Comparison of ENCODE assay signal across 17 mouse cellular contexts in the genomic region with DNA sequence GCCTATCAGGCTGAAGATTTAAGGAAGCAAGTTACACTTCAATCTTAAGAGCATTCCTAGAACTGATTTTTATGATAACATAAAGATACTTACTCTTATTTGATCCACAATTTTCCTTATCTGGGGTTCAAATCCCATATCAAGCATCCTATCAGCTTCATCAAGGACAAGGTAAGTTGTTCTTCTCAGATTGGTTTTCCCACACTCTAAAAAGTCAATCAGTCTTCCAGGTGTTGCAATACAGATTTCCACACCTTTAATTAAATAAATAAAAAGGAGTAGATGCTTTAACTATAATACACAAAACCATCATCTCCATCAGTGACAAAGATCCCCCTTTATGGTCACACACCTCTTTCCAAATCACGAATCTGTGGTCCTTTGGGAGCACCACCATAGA. TPM values are rescaled to one million over a fixed set of nuclear protein-coding genes. Genes with fewer than 3 reads are reported as not detected.
A peak's percentile ranks its signal among the peaks of the same experiment; 100 is the strongest.
DNase-seq lines count a peak whose midpoint lies in the region; ATAC-seq lines count a peak whose summit lies in the region.
"Had no signal": no experiment of that assay in that cellular context is flagged by ENCODE, and none has a peak within 500 bp of the region (broad histone marks: within the 10 kb centered on the region; RNA-seq: fewer than 3 reads in every experiment).

No protein-coding gene starts in this region.

- H3K36me3 ChIP-seq in heart, embryonic 14.5 days (ENCODE audit: control insufficient read depth, insufficient read depth, low read length): peaks cover 74% of the 10 kb centered on the region
- H3K36me3 ChIP-seq in lung, embryonic 15.5 days: peaks cover 58% of the 10 kb centered on the region
- H3K36me3 ChIP-seq in forebrain, embryonic 15.5 days: peaks cover 61% of the 10 kb centered on the region
- H3K36me3 ChIP-seq in midbrain, embryonic 14.5 days (ENCODE audit: control insufficient read depth, insufficient read depth, low read length): peaks cover 61% of the 10 kb centered on the region

- peaks cover 0 to 21% of the 10 kb centered on the region in 2 experiments; a peak in 2 of 4 replicates for H3K4me1 ChIP-seq in heart, embryonic 14.5 days (ENCODE audit: control insufficient read depth in 2 of 2, insufficient read depth in 2 of 2, low read length in 2 of 2)
- peaks cover 31% of the 10 kb centered on the region for H3K4me1 ChIP-seq in lung, embryonic 15.5 days
- peaks cover 44% of the 10 kb centered on the region for H3K4me1 ChIP-seq in forebrain, embryonic 15.5 days
- H3K4me1 ChIP-seq in midbrain, embryonic 14.5 days (ENCODE audit: control insufficient read depth, insufficient read depth, low read length): peaks cover 14% of the 10 kb centered on the region

- no peaks in the 10 kb centered on the region for H3K9me3 ChIP-seq in heart, embryonic 14.5 days (ENCODE audit: control insufficient read depth, low read length)
- H3K9me3 ChIP-seq in lung, embryonic 15.5 days: no peaks in the 10 kb centered on the region
- no peaks in the 10 kb centered on the region for H3K9me3 ChIP-seq in forebrain, embryonic 15.5 days
- H3K9me3 ChIP-seq in midbrain, embryonic 14.5 days (ENCODE audit: control insufficient read depth, low read length): no peaks in the 10 kb centered on the region
- H3K9me3 ChIP-seq: neural tube, embryonic 12.5 days; stomach, embryonic 15.5 days had no signal

- no peak for ATAC-seq in heart, embryonic 14.5 days (ENCODE audit: insufficient number of reproducible peaks, insufficient read depth, low FRiP score, low read depth)
- ATAC-seq in lung, embryonic 15.5 days (ENCODE audit: borderline replicate concordance, extremely low read depth, low FRiP score, low TSS enrichment): no peak
- no peak for ATAC-seq in forebrain, embryonic 15.5 days (replicated peaks)
- no peak for ATAC-seq in midbrain, embryonic 14.5 days (ENCODE audit: low FRiP score, low TSS enrichment)
- no peak for ATAC-seq in megakaryocyte progenitor cell, adult 5-6 weeks (replicated peaks; ENCODE audit: poor library complexity)
- ATAC-seq: CD4-positive, CD25-positive, alpha-beta regulatory T cell, adult 4 months had no signal

- H3K4me2 ChIP-seq in heart, embryonic 14.5 days (ENCODE audit: low read length): peak overlapping the region; percentile 85; the same call in 1 of the 2 replicates
- 0 out of 2 replicates have a peak overlapping the region, but pooled peaks have one; percentile 64 for H3K4me2 ChIP-seq in lung, embryonic 15.5 days
- peak overlapping the region; percentile 73; the same call in 1 of the 2 replicates for H3K4me2 ChIP-seq in forebrain, embryonic 15.5 days (replicated peaks)
- H3K4me2 ChIP-seq in midbrain, embryonic 14.5 days (ENCODE audit: low read length): peak overlapping the region; percentile 80; the same call in 1 of the 2 replicates

- no peak for DNase-seq in heart, adult 11 months
- DNase-seq in lung, postnatal 25 days (ENCODE audit: low spot score): no peak
- DNase-seq in midbrain, embryonic 14.5 days: no peak
- no peak for DNase-seq in cerebellum, adult 11-12 months
- DNase-seq: adrenal gland, postnatal 14 days; gastrocnemius, postnatal 25 days; heart, postnatal 4 days; kidney, postnatal 36 days; lung, postnatal 36 days; right cerebral cortex, postnatal 14 days had no signal

- 67% methylated on average over 1 of the region's 1 CpGs for WGBS in heart, embryonic 14.5 days
- WGBS in lung, embryonic 15.5 days: 64% methylated on average over 1 of the region's 1 CpGs
- WGBS in forebrain, embryonic 15.5 days: 81% methylated on average over 1 of the region's 1 CpGs
- 91% methylated on average over 1 of the region's 1 CpGs for WGBS in midbrain, embryonic 14.5 days

- H3K9ac ChIP-seq in heart, embryonic 14.5 days (ENCODE audit: low read length): peak overlapping the region; percentile 87; the same call in 1 of the 2 replicates
- H3K9ac ChIP-seq in lung, embryonic 15.5 days: no peak overlapping the region
- H3K9ac ChIP-seq in forebrain, embryonic 15.5 days (replicated peaks): no peak overlapping the region
- no peak overlapping the region for H3K9ac ChIP-seq in midbrain, embryonic 14.5 days (replicated peaks; ENCODE audit: low read length)
- H3K9ac ChIP-seq: stomach, embryonic 15.5 days had no signal

- no peak overlapping the region for H3K4me3 ChIP-seq in heart, embryonic 14.5 days (ENCODE audit: control insufficient read depth in 1 of 2, insufficient read depth in 1 of 2, low read depth in 1 of 2, low read length in 2 of 2)
- H3K4me3 ChIP-seq in lung, embryonic 15.5 days: no peak overlapping the region
- H3K4me3 ChIP-seq in forebrain, embryonic 15.5 days: 0 out of 2 replicates have a peak overlapping the region, but pooled peaks have one; percentile 94
- H3K4me3 ChIP-seq in midbrain, embryonic 14.5 days (replicated peaks; ENCODE audit: low read depth, low read length): peak overlapping the region; percentile 95; the same call in 1 of the 2 replicates
- H3K4me3 ChIP-seq: stomach, embryonic 15.5 days had no signal

- H3K27ac ChIP-seq in heart, embryonic 14.5 days (replicated peaks in 1 of 2; ENCODE audit: control insufficient read depth in 1 of 2, insufficient read depth in 1 of 2, low read depth in 2 of 2, low read length in 2 of 2): no peak overlapping the region
- H3K27ac ChIP-seq in lung, embryonic 15.5 days: no peak overlapping the region
- no peak overlapping the region for H3K27ac ChIP-seq in forebrain, embryonic 15.5 days (replicated peaks)
- no peak overlapping the region for H3K27ac ChIP-seq in midbrain, embryonic 14.5 days (replicated peaks; ENCODE audit: low read depth, low read length)
- H3K27ac ChIP-seq: neural tube, embryonic 12.5 days; stomach, embryonic 15.5 days had no signal

- no peaks in the 10 kb centered on the region for H3K27me3 ChIP-seq in heart, embryonic 14.5 days (ENCODE audit: control insufficient read depth, insufficient read depth, low read length)
- H3K27me3 ChIP-seq in lung, embryonic 15.5 days: no peaks in the 10 kb centered on the region
- H3K27me3 ChIP-seq in forebrain, embryonic 15.5 days: no peaks in the 10 kb centered on the region
- no peaks in the 10 kb centered on the region for H3K27me3 ChIP-seq in midbrain, embryonic 14.5 days (ENCODE audit: control insufficient read depth, insufficient read depth, low read length)
- H3K27me3 ChIP-seq: neural tube, embryonic 12.5 days; stomach, embryonic 15.5 days had no signal

RNA-seq across cellular contexts. Expression of gene Ddx5, which starts 3.9 kb away (rescaled TPM):
- 232 and 251 TPM in 2 replicates for polyA plus RNA-seq in heart, embryonic 14.5 days (2014; fragmentation: Nextera tagmentation; extraction: Ambion mirVana)
- polyA plus RNA-seq in lung, embryonic 15.5 days (2015; fragmentation: Nextera tagmentation; extraction: Ambion mirVana): 357 and 378 TPM in 2 replicates
- polyA plus RNA-seq in forebrain, embryonic 15.5 days (2015; fragmentation: Nextera tagmentation; extraction: Ambion mirVana): 512 and 520 TPM in 2 replicates
- polyA plus RNA-seq in midbrain, embryonic 14.5 days (2014; fragmentation: Nextera tagmentation; extraction: Ambion mirVana): 470 and 537 TPM in 2 replicates
- total RNA-seq in megakaryocyte progenitor cell, adult 5-6 weeks (2015): 850 and 903 TPM in 2 replicates
- 1,040 and 1,207 TPM in 2 replicates for total RNA-seq in megakaryocyte progenitor cell, adult 5-6 weeks (2017)

RNA-seq across cellular contexts. Expression of gene Cep95, which starts 4.0 kb away (rescaled TPM):
- polyA plus RNA-seq in heart, embryonic 14.5 days (2014; fragmentation: Nextera tagmentation; extraction: Ambion mirVana): 12.9 and 14.4 TPM in 2 replicates
- polyA plus RNA-seq in lung, embryonic 15.5 days (2015; fragmentation: Nextera tagmentation; extraction: Ambion mirVana): 18.3 and 21.7 TPM in 2 replicates
- polyA plus RNA-seq in forebrain, embryonic 15.5 days (2015; fragmentation: Nextera tagmentation; extraction: Ambion mirVana): 20.5 and 21.2 TPM in 2 replicates
- 13.9 and 14.4 TPM in 2 replicates for polyA plus RNA-seq in midbrain, embryonic 14.5 days (2014; fragmentation: Nextera tagmentation; extraction: Ambion mirVana)
- total RNA-seq in megakaryocyte progenitor cell, adult 5-6 weeks (2015): 16.9 and 22.0 TPM in 2 replicates
- total RNA-seq in megakaryocyte progenitor cell, adult 5-6 weeks (2017): 15.6 and 21.3 TPM in 2 replicates

RNA-seq across cellular contexts. Expression of gene Polg2, which starts 5.7 kb away (rescaled TPM):
- 7.4 and 10.0 TPM in 2 replicates for polyA plus RNA-seq in heart, embryonic 14.5 days (2014; fragmentation: Nextera tagmentation; extraction: Ambion mirVana)
- polyA plus RNA-seq in lung, embryonic 15.5 days (2015; fragmentation: Nextera tagmentation; extraction: Ambion mirVana): 10.1 and 11.2 TPM in 2 replicates
- polyA plus RNA-seq in forebrain, embryonic 15.5 days (2015; fragmentation: Nextera tagmentation; extraction: Ambion mirVana): 9.9 and 11.0 TPM in 2 replicates
- polyA plus RNA-seq in midbrain, embryonic 14.5 days (2014; fragmentation: Nextera tagmentation; extraction: Ambion mirVana): 9.4 and 9.5 TPM in 2 replicates
- total RNA-seq in megakaryocyte progenitor cell, adult 5-6 weeks (2015): 12.4 and 13.3 TPM in 2 replicates
- total RNA-seq in megakaryocyte progenitor cell, adult 5-6 weeks (2017): 7.2 and 13.5 TPM in 2 replicates

RNA-seq across cellular contexts. Expression of gene Milr1, which starts 34.0 kb away (rescaled TPM):
- 1.6 and 2.0 TPM in 2 replicates for polyA plus RNA-seq in heart, embryonic 14.5 days (2014; fragmentation: Nextera tagmentation; extraction: Ambion mirVana)
- 1.5 and 2.4 TPM in 2 replicates for polyA plus RNA-seq in lung, embryonic 15.5 days (2015; fragmentation: Nextera tagmentation; extraction: Ambion mirVana)
- 0.52 and 1.2 TPM in 2 replicates for polyA plus RNA-seq in forebrain, embryonic 15.5 days (2015; fragmentation: Nextera tagmentation; extraction: Ambion mirVana)
- polyA plus RNA-seq in midbrain, embryonic 14.5 days (2014; fragmentation: Nextera tagmentation; extraction: Ambion mirVana): 0.20 and 1.4 TPM in 2 replicates
- total RNA-seq in megakaryocyte progenitor cell, adult 5-6 weeks (2015): 63.1 and 96.7 TPM in 2 replicates
- 82.0 and 96.2 TPM in 2 replicates for total RNA-seq in megakaryocyte progenitor cell, adult 5-6 weeks (2017)
- total RNA-seq: gastrocnemius, postnatal 25 days had no signal

RNA-seq across cellular contexts. Expression of gene Pecam1, which starts 34.6 kb away (rescaled TPM):
- 69.9 and 79.5 TPM in 2 replicates for polyA plus RNA-seq in heart, embryonic 14.5 days (2014; fragmentation: Nextera tagmentation; extraction: Ambion mirVana)
- 109 and 117 TPM in 2 replicates for polyA plus RNA-seq in lung, embryonic 15.5 days (2015; fragmentation: Nextera tagmentation; extraction: Ambion mirVana)
- 12.1 and 14.3 TPM in 2 replicates for polyA plus RNA-seq in forebrain, embryonic 15.5 days (2015; fragmentation: Nextera tagmentation; extraction: Ambion mirVana)
- 9.7 and 14.8 TPM in 2 replicates for polyA plus RNA-seq in midbrain, embryonic 14.5 days (2014; fragmentation: Nextera tagmentation; extraction: Ambion mirVana)
- total RNA-seq in megakaryocyte progenitor cell, adult 5-6 weeks (2015): 55.0 and 57.0 TPM in 2 replicates
- total RNA-seq in megakaryocyte progenitor cell, adult 5-6 weeks (2017): 38.6 and 43.8 TPM in 2 replicates

Comparison
In these comparisons a context has a peak if more than half of its experiments do, and no peak if none do; other contexts are left out.
1. H3K4me3 ChIP-seq: peak in forebrain, embryonic 15.5 days (single experiment) and midbrain, embryonic 14.5 days (single experiment); none in heart, embryonic 14.5 days (0 of 2) and lung, embryonic 15.5 days (single experiment).
2. Peak in every context shown above with its lines, with median percentiles within 50 percentile points of each other: H3K4me2 ChIP-seq.